Mouse (Mus musculus): ENCODE measurements around the gene Fbxl17.

Gene Fbxl17

DNA sequence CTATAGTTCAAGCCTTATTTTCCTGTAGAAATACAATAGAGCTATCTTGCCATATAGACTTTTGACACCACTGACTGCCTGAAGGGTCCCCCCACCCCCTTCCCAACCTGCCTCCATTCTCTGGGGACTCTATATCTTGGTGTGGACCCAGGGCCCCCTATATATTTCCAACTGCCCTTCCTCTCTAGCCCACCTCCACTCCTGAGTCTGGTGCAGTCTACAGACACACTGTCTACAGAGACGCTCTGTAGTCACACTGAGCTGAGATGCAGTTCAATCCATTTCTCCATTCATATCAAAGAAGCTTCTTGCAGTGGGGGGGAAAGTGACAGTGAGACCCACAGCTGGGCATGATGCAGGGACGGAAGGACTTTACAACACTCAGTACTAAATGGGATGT is 226.5 kb downstream of the Fbxl17 start:
- no peak for DNase-seq

DNA sequence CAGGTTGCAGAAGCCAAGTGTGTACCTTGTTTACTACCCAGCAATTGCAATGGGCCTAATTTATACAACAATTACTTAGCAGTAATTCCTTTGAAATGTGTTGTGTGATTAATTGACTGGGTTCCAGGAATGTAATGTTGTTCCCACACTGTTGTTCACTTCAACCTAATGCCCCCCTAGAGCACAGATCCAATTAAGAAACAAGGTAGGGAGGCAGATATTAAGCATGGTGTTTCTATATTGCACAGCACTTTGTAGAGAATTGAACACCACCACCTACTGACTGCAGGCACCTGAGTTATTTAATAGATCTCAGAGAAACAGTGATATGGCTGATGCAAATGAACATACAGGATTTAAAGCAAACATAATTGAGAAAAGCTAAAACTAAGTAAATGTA is 226.9 kb downstream of the Fbxl17 start:
- no peak for DNase-seq

DNA sequence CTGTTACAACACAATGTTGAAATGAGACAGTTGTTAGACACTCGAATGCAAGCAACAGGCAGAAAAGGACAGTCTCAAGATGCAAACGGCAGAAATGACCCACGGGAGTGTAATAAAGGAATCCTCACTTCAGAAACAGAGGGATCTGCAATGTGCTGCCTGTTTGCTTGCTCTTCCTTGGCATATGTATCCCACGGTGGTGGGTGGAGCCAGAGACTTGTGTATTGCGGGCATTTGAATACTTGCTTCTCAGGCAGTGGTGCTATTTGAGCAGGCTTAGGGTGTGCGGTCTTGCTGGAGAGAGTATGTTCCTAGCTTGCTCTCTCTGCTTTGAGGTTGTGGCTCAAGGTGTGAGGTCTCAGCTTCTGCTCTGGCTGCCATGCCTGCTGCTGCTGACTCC is 228.8 kb downstream of the Fbxl17 start:
- no peak for DNase-seq

DNA sequence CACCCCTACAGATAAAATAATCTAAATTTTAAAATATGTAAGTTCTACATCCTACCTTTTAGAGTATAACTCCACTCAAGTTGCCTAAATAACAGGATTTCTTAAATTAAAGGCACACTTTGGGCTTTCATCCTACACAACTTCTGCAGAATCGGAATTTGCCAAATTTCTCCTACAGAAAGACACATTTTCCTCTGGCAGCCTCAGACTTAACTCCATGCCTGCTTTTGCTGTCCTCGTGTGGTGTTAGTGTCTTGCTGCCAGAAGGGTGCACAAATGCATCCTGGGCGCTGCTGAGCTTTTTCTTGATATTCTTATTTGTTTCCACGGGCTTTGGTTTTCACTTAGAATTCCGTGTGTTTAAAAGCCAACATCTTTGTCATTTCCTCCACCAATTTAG is 229.3 kb downstream of the Fbxl17 start:
- no peak for DNase-seq

DNA sequence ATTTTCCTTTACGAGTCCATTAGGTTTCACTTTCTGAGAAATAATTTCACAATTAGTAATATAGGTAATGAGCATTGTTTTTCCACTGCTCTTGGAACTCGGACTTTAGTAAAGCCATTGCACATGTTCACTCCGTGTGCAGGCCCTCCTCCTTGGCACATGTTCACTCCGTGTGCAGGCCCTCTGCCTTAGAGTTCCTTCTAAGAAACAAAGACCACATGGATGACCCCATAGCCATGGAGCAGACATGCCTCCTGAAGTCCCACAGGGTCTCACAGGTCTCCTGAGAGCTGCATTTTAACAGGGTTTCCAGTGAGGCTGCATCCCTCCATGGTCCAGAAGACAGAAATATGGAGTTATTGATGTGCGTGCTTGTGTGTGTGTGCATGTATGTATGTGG is 237.1 kb downstream of the Fbxl17 start:
- no peak for DNase-seq

DNA sequence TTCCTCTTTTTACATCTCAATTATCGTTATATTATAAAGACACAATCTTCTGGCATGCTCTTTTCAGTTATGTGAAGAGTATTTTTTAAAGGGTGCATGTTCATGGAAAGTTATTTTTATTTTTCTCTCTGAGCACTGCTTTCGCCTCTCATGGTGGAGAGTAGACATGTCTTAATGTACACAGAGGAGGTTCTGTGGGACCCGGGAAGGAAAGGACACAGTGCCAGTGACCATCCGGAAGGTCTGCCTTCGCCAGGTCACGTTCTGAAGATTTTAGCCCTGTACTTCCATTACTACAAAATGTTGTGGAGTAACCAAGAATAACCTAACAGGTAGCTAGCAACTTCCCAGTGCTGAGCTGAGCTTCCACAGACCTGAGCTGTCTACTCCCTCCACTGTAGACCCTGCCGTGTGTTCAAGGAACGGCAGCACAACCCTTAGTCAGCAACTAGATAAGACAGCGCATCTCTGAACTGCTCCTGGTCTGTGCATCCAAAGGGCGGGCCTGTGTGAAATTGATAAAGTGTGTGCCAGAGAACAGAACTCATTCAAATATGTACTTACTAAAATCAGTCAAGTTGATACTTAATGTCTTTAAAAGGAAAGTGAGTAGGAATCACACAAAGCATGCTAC is 238.2 kb downstream of the Fbxl17 start:
- no peak for DNase-seq

DNA sequence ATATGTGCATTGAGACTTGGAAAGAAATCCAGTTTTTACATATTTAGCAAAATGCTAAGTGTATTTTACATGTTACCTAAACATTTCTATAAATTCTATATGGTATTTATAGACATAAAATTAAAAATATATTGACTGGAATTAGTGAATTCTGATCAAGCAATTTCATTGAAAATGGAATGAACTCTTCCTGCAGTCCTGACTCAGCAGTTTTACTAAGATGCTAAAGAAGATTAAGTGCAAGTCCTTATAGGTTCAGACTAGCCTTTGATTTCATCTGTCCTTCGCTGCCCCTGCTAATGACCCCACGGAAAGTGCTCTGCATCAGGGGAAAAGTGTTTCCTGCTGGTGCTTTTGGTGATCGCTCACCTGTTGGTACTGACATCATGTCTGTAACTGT is 240.7 kb downstream of the Fbxl17 start:
- DNase-seq = no peak

DNA sequence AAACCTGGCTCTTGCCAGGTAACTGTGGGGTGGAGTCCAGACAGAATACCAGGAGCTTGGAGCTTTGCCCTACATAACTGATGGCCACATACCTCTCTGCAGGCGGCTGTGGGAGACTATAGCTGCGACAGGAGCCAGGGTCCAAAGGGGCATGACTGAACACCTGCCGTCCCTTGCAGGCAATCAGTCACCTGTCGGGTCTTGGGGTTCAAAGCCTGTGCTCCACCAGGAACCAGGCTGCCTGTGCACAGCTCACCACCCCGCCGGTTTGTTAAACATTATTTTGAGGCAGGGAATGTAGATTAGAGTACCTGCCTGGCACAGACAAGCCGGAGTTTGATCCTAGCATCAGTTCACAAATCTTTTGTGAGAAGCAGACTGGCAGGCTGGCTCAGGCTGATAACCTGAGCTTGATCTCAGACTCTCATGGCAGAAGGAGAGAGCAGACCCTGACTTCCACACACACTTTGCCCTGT is 253.6 kb downstream of the Fbxl17 start:
- peak; percentile 21 for DNase-seq

DNA sequence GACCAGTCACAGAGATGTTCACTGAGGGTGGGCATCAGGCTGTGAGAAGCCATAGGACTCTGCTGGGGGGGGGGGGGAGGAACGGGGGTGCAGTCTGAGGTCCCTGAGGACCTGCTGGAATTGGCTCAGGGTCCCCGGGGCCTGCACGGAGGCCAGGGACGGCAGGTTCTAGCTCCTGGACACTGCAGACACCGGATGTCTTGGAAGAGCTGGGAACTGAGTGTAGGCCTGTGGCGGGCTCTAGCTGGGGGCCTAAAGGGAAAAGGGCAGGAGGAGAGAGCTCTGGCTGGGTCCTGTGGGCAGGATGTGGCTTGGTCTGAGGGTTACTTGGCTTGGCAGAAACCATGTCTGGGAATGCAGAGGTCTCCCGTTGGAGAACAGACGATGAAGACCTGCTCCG is 254.3 kb downstream of the Fbxl17 start:
- DNase-seq = no peak

DNA sequence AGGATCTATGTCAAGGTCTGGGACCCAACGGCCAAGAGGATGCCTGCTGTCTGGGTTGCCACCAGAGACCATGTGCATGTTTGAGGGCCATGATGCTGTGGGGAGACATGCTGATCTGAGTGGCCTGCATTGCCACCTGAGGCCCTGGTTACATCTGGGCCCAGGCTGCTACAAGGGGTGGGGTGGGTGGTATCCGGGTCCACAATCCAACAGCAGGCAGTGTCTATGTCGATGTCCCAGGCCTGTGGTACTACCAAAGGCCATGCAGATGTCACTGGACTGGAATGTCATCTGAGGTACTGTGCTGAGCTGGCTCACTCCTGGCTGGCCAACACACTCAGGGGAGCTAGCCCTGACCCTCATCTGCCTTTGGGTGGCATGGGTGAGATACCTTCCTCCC is 257.1 kb downstream of the Fbxl17 start:
- DNase-seq = no peak

DNA sequence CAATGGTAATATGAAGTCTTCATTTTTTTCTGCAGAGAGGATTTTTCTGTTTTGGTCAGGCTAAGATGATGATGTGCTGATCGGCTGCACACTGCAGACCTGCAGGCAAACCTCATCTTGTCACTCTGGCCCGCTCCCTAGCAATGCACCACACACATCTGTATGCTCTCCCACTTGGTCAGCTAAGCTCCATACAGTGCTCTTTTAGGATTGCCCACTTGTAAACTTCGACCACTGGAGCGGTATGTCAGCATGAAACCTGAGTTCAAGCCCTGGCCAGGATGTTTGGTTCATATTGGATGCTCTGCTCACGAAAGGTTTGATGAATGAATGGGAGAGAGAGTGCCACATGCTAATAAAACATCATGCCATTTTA is 259.1 kb downstream of the Fbxl17 start:
- DNase-seq = no peak

DNA sequence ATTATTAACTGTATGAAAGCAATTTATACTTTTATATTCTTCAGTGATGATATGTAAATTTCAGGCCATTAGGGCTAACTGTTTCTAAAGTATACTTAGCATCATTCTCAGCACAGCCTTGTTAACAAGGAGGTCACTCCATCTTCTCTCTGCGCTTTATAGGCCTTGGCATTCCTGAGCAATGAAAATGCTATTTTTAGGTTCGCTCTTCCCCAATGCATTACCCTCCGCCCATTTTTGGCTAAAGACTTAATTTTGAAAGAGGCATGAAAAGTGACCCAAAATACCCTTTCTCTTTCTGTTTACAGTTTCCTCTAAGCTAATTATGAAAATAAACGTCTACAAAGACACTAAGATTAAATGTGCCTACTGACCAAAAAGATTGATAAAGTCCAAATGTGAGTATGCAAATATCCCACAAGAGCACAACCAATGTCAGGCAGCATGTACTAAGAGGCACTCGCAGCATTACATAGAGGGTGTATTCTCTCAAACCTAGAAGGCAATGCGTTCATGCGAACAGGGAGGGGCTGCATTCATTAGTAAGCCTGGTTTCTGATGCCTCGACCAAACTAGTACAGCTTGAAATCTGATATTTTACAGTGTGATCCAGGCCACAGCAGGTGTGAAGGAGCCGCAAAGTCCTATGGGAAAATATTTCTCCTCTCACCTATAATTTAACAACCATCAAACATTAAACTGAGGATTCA is 259.6 kb downstream of the Fbxl17 start:
- no peak for DNase-seq

DNA sequence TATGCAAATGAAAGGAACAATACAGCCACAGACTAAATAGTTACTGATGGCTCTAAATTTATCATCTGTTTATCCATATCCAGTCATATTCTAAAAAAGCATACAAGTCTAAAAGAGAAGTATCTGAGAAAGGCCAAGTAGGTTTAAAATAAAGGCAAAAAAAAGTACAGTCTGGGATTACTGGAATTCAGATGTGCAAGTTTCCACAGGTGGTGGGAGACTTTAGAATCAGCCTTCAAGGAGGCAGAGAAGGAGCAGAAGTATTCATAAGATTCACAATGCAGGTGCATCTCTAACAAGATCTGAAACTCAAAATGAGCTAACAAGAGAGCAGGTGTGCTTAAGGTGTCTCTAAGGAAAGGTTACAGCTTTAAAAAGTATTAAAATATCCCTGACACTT is 263.0 kb downstream of the Fbxl17 start:
- no peak for DNase-seq

DNA sequence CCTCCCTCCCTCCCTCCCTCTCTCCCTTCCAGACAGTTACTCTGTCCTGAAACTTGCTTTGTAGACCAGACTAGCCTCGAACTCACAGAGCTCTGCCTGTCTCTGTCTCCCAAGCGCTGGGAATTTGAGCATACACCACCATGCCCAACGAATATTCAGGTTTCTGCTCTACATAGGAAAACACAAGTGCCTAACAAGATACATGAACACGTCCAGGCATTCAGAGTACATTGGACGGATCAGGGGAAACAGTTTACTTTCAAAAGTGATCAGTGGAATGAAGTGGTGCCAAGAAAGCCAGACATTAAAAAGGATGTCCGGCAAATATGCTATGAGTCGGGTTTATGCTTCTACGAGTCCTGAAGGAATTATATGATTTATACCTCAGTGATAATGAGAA is 263.6 kb downstream of the Fbxl17 start:
- no peak for DNase-seq

DNA sequence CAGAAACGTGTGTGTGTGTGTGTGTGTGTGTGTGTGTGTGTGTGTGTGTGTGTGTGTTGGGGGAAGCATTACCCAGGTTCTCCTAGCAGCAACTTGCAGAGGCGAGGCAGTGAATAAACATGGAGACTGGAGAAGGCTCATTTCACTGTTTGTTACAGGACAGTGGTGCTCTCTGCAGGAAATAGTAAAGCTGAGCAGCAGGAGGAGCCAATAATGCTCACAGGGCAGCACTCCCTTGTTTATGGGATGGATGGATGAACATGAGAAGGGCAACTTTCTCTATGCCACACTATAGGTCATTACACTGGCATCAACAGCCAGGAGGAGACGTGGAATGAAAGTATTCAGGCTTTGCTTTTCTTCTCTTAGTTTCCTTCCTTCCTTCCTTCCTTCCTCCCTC is 264.0 kb downstream of the Fbxl17 start:
- no peak for DNase-seq

DNA sequence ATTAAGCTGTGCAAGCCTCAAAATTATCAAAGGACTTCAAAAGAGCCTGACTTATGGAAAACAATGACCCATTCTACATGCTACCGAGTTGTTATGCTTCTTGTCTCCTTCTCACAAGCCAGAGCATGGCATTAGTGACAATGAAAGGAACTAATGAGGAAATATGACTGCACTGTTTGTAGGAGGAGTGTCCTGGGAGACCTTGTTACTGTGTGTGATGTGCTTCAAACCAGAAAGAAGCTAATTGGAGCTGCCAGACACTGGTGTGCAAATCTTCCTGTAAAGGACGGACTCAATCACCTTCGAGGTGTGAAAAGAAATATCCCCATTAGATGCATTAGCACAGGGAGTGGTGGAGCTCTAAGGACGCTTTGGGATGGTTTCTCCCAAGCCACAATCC is 270.7 kb downstream of the Fbxl17 start:
- DNase-seq = no peak

DNA sequence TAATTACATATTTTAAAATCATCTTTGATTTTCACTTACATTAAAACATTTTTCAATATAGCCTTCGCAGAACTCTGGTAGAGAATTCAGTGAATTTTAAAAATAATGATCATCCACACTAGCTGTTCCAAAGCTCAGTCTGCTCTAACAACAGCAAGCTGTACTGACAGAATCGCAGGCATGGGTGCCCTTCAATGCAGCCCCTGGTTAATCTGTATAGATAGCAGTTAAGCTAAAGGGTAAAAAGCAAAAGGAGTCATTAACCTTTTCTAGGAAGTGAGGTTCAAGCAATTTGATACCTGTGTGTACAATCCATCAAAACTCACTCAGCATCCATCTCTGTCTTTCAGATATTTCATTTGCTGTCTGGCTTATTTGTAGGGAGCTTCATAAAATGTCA is 273.4 kb downstream of the Fbxl17 start:
- no peak for DNase-seq

DNA sequence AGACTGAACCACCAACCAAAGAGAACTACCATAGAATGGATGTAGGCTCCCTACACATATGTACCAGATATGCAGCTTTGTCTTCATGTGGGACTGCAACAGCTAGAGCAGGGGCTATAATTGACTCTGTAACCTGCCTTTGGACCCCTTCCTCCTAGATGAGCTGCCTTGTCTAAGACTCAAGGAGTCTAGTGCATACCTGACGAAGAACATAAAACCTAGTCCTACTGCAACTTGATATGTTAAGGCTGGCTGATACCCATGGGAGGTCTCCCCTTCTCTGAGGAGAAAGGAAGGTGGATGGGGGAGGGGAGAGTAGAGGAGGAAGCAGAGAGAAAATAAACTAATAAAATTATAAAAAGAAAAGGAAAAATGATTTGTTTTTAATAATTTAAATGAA is 273.9 kb downstream of the Fbxl17 start:
- DNase-seq = no peak

DNA sequence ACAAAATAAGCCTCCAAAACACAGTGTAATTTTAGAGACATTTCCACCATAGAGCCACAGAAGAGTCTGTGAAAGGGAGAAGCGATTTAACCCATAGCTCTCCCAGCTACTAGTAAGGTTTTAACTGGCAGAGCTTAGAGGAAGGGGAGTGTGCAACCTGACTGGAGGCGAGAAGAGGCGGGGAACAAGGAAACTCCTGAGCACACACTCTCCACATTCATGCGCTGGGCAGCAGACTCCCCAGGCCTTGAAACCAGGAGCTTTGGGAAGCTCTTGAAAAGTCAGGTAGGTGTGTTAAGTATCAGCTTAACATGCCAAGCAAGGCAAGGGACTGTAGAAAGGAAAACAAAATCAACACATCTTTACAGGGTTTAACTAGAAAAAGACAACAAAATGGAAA is 276.1 kb downstream of the Fbxl17 start:
- no peak for DNase-seq

DNA sequence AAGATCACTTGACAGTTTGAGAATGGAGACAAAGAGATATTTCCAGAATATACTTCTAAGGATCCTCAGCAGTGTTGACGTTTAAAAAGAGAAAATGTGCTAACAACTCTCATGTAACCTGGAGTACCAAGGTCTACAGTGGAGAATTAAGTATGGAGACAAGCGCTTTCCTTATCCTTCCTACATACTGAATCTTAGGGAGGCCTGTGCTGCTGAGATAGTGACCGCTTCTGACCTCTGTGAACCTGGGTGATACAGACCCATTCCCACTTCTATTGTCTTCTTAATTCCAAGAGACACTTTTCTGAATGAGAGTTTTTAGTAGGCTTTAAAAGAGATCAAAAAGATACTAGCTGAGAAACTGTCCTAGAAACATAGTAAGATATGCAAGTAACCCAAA is 278.2 kb downstream of the Fbxl17 start:
- no peak for DNase-seq

DNA sequence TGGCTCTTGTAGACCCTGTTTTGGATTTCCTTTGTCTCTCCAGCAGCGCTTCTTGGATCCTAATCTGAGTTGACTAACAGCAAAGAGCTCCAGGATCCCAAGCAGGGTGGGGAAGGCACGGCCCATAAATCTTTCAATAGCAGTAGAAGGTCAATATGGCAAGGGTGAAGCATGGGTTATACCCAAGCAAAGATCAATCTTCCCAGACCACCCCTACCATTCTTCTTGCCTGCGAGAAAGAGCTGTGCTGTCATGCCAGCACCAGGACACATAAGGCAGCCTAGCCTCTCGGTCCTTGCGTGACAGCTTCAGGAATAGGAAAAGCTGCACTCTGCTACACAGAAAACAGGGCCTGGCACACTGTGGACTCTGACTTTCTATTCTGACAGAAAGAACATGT is 279.0 kb downstream of the Fbxl17 start:
- DNase-seq = no peak

DNA sequence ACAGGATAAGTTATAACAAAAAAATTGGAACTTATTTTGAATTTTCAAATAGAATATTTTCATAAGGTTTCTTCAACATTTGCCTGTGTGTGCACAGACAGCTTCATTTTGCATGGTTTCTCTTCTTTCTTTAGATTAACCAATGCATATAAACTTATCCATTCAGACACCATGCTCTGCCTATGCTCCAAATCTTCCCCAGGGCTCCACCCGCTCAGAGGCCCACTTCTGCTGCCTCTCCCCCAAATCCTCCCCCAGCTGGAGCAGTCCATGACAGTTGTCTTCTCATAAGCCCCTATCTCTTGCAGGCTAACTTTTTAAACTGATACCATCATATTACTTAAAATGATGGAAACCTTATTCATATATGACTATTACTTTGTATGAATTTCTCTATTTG is 282.8 kb downstream of the Fbxl17 start:
- DNase-seq = no peak

DNA sequence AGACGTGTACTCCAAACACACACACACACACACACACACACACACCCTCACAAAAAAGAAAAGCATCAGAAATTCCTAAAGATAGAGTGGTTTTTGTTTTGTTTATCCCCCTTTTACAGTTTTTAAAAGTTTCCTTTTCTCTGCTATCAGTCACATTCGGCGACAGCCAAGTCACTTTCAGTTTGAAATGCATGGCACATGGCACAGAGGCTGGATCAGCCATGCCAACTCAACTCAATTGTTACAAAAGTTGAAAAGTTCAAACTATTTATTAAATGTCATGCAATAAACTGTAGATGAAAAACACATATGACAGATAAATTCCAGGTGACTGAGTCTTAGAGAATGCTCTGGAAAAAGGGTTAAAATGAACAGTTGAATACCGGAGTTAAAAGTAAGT is 287.8 kb downstream of the Fbxl17 start:
- no peak for DNase-seq

DNA sequence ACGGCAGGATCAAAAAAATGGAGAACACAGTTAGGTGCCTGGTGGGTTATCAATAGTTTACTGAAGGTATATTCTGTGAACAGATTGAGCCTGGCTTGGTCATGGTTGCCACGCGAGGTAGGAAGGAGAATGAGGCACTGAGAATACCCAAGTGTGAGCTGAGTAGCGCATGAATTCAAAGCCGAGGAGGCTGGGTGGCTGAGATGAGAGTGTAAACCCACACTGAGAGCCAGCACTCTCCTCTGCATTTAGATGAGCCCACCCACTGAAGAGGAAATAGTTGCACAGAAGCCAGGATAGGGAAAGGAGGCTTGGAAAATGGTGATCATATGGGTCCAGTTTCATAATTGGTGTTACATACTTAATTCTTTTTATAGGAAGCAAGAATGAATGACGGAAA is 290.7 kb downstream of the Fbxl17 start:
- no peak for DNase-seq

DNA sequence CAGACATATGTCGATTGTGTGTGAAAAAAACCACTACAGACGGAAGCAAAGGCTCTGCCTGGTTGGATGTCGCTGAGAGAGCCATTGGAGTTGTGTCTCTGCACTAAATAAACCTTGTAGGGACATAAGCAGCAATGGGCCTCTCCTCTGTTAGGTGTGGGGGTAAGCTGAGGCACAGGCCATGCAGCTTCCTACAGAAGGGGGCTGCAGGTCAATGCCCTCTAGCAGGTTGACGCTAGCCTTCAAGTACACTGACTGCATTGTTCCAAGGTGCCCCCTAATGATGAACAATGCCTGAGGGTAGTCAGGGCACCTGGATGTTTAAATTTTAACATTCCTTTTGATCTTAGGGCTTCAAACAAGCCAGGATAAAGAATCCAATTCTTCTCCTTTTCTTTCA is 291.5 kb downstream of the Fbxl17 start:
- DNase-seq = no peak
